Mouse (Mus musculus) CH12.LX (cell line): ENCODE measurements around the gene Rimkla. TPM values are rescaled to one million over a fixed set of nuclear protein-coding genes. Genes with fewer than 3 reads are reported as not detected.

Experiments
- DNase-seq: peaks from one replicate; pipeline ENCODE4 v3.0.0-alpha.2; 2013; ENCODE audit errors: extremely low read depth
- H3K27ac ChIP-seq: 2 replicates; pipeline ENCODE4 v1.5.1; 2012; ENCODE audit warnings: low read depth, mild to moderate bottlenecking, control low read depth, moderate library complexity; ENCODE audit not compliant: insufficient read depth
- H3K27me3 ChIP-seq: replicated peaks from 2 replicates; pipeline ENCODE3; 2012; ENCODE audit warnings: inconsistent platforms
- H3K36me3 ChIP-seq, 2 experiments: replicated peaks in 1 of 2; 2 replicates each; pipeline versions ENCODE3 to v1.6.1; 2012; ENCODE audit warnings: inconsistent platforms in 1 of 2, low read length in 1 of 2, mild to moderate bottlenecking in 1 of 2, mixed read lengths in 1 of 2, moderate library complexity in 1 of 2; ENCODE audit not compliant: control insufficient read depth in 1 of 2, insufficient read depth in 1 of 2
- H3K4me1 ChIP-seq, 2 experiments: 2 replicates each; pipeline ENCODE4 v1.6.1; 2012; ENCODE audit warnings: inconsistent platforms in 1 of 2, moderate library complexity in 1 of 2; ENCODE audit not compliant: insufficient read depth in 2 of 2, control insufficient read depth in 1 of 2
- H3K4me2 ChIP-seq: 2 replicates; pipeline ENCODE4 v1.6.1; 2012; ENCODE audit warnings: low read depth, mild to moderate bottlenecking, control low read depth; ENCODE audit not compliant: poor library complexity, insufficient read depth, severe bottlenecking
- H3K4me3 ChIP-seq, 3 experiments: fragments of 150-350 bp in 1 of 3; sonication (generic) in 1 of 3; replicated peaks in 1 of 3; 2 replicates each; pipeline versions ENCODE3 to v1.5.1; 2011 to 2012; ENCODE audit warnings: low read depth in 2 of 3, low read length in 2 of 3, mild to moderate bottlenecking in 2 of 3, moderate library complexity in 2 of 3, control low read depth in 1 of 3, improper control_type of control experiment in 1 of 3, inconsistent platforms in 1 of 3, mixed read lengths in 1 of 3; ENCODE audit not compliant: poor library complexity in 1 of 3
- H3K79me2 ChIP-seq: replicated peaks from 2 replicates; pipeline ENCODE4 v1.6.1; 2012; ENCODE audit warnings: mild to moderate bottlenecking, moderate library complexity; ENCODE audit not compliant: control insufficient read depth, poor library complexity, insufficient read depth, severe bottlenecking; ENCODE audit errors: extremely low read depth
- H3K9ac ChIP-seq: 2 replicates; pipeline ENCODE4 v1.6.1; 2012; ENCODE audit warnings: low read depth, mild to moderate bottlenecking, control low read depth, moderate library complexity; ENCODE audit not compliant: insufficient read depth
- H3K9me3 ChIP-seq: replicated peaks from 2 replicates; pipeline ENCODE3; 2012; ENCODE audit warnings: low read length, inconsistent platforms, mixed read lengths
- BHLHE40 ChIP-seq: IDR thresholded peaks from 2 replicates; pipeline ENCODE4 v1.6.1; 2011; ENCODE audit warnings: mild to moderate bottlenecking, low read depth, low read length, improper control_type of control experiment
- CHD1 ChIP-seq: IDR thresholded peaks from 2 replicates; pipeline ENCODE4 v1.6.1; 2012; ENCODE audit warnings: low read depth, low read length, improper control_type of control experiment, inconsistent platforms
- ELF1 ChIP-seq: IDR thresholded peaks from 2 replicates; pipeline ENCODE4 v1.6.1; 2014; ENCODE audit warnings: low read depth, mild to moderate bottlenecking, inconsistent platforms, low read length, improper control_type of control experiment
- HCFC1 ChIP-seq: IDR thresholded peaks from 2 replicates; pipeline ENCODE4 v1.6.1; 2012; ENCODE audit warnings: low read depth, mild to moderate bottlenecking, inconsistent platforms, low read length, improper control_type of control experiment
- IRF4 ChIP-seq: IDR thresholded peaks from 2 replicates; pipeline ENCODE4 v1.6.1; 2014; ENCODE audit warnings: low read depth, mild to moderate bottlenecking, inconsistent platforms, low read length, improper control_type of control experiment
- JUND ChIP-seq: conservative IDR thresholded peaks from 2 replicates; pipeline ENCODE4 v1.6.1; 2011; ENCODE audit warnings: low read depth, low read length, improper control_type of control experiment
- MAX ChIP-seq: IDR thresholded peaks from 2 replicates; pipeline ENCODE4 v1.6.1; 2011; ENCODE audit warnings: low read length, improper control_type of control experiment
- MAZ ChIP-seq: IDR thresholded peaks from 2 replicates; pipeline ENCODE4 v1.6.1; 2012; ENCODE audit warnings: low read depth, mild to moderate bottlenecking, inconsistent platforms, low read length, improper control_type of control experiment, moderate library complexity
- MEF2A ChIP-seq: IDR thresholded peaks from 2 replicates; pipeline ENCODE4 v1.6.1; 2014; ENCODE audit warnings: low read depth, mild to moderate bottlenecking, inconsistent platforms, low read length, improper control_type of control experiment, borderline replicate concordance
- NELFE ChIP-seq: IDR thresholded peaks from 2 replicates; pipeline ENCODE4 v1.6.1; 2011; ENCODE audit warnings: low read depth, low read length, improper control_type of control experiment
- NRF1 ChIP-seq: IDR thresholded peaks from 2 replicates; pipeline ENCODE4 v1.6.1; 2014; ENCODE audit warnings: low read depth, mild to moderate bottlenecking, inconsistent platforms, low read length, improper control_type of control experiment, moderate library complexity
- PAX5 ChIP-seq: IDR thresholded peaks from 2 replicates; pipeline ENCODE4 v1.6.1; 2012; ENCODE audit warnings: low read length, inconsistent platforms, mixed read lengths
- POLR2AphosphoS2 ChIP-seq: IDR thresholded peaks from 2 replicates; pipeline ENCODE4 v1.6.1; 2011; ENCODE audit warnings: low read depth, low read length, improper control_type of control experiment
- RAD21 ChIP-seq: IDR thresholded peaks from 2 replicates; pipeline ENCODE4 v1.6.1; 2011; ENCODE audit warnings: low read depth, mild to moderate bottlenecking, low read length, improper control_type of control experiment, moderate library complexity
- RCOR1 ChIP-seq: conservative IDR thresholded peaks from 2 replicates; pipeline ENCODE4 v1.6.1; 2012; ENCODE audit warnings: low read depth, mild to moderate bottlenecking, inconsistent platforms, low read length, improper control_type of control experiment
- TBP ChIP-seq: conservative IDR thresholded peaks from 2 replicates; pipeline ENCODE4 v1.6.1; 2011; ENCODE audit warnings: low read depth, low read length, improper control_type of control experiment
- TCF12 ChIP-seq: IDR thresholded peaks from 2 replicates; pipeline ENCODE4 v1.6.1; 2014; ENCODE audit warnings: low read depth, mild to moderate bottlenecking, inconsistent platforms, low read length, improper control_type of control experiment
- USF1 ChIP-seq: IDR thresholded peaks from 2 replicates; pipeline ENCODE4 v1.6.1; 2014; ENCODE audit warnings: low read depth, mild to moderate bottlenecking, inconsistent platforms, low read length, improper control_type of control experiment
- USF2 ChIP-seq: conservative IDR thresholded peaks from 2 replicates; pipeline ENCODE4 v1.6.1; 2011; ENCODE audit warnings: low read depth, low read length, improper control_type of control experiment
- ZC3H11A ChIP-seq: IDR thresholded peaks from 2 replicates; pipeline ENCODE4 v1.6.1; 2012; ENCODE audit warnings: low read depth, mild to moderate bottlenecking, inconsistent platforms, low read length, improper control_type of control experiment
- ZKSCAN1 ChIP-seq: IDR thresholded peaks from 2 replicates; pipeline ENCODE4 v1.6.1; 2012; ENCODE audit warnings: low read depth, inconsistent platforms, low read length, improper control_type of control experiment, borderline replicate concordance
- ZNF384 ChIP-seq: IDR thresholded peaks from 2 replicates; pipeline ENCODE4 v1.6.1; 2012; ENCODE audit warnings: low read depth, low read length, improper control_type of control experiment, inconsistent platforms
- dilution Hi-C: fragments of 300-500 bp; cut with MboI; formaldehyde crosslinking; loops from 2 replicates; pipeline ENCODE4 v1.14.3; 2020; ENCODE audit warnings: low sequenced_read_pairs; ENCODE audit not compliant: extremely low pct_unique_long_range_greater_than_20kb, extremely low pct_ligation_motif_present
- in situ Hi-C: fragments of 300-500 bp; cut with MboI; formaldehyde crosslinking; loops from 3 replicates; pipeline ENCODE4 v1.14.3; 2019; ENCODE audit warnings: low sequenced_read_pairs, low pct_ligation_motif_present, low pct_unique_long_range_greater_than_20kb, mixed read lengths
- polyA plus RNA-seq: library from polyadenylated mRNA; unstranded; fragments of >175 nt; gene quantifications from 2 replicates; pipeline ENCODE4 v1.2.1, GENCODE M21; 2012; ENCODE audit warnings: low read depth; ENCODE audit not compliant: insufficient read length
- total RNA-seq, 2 experiments: library from RNA; depleted of rRNA; stranded (reverse); fragments of 300-350 nt in 1 of 2; fragments of >200 nt in 1 of 2; gene quantifications; 2 replicates each; pipeline ENCODE4 v1.2.3; 2012 to 2014

Gene Rimkla
- total and polyA plus RNA-seq, 3 experiments, result 0.48 to 0.84 (median 0.59) TPM

DNA sequence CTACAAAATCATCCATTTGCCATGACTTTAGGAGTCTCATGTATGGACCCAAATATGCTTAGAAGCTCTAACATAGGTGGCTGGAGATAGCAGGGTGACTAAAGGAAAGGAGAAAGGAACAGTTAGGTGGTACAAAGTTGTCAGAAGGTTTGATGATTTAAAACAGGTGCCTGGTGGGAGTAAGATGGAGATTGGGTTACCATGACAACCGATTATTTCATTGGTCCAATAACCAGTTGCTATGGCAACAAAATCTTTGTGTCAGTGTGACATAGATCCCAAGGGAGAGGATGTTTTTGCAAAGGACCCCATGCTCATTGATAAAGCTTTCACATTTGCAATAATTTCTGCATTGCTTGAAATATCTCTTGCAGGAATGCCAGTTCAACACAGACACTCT, 31.6 kb upstream of the Rimkla start:
- no peak overlapping the region for H3K4me2 ChIP-seq
- dilution Hi-C loops, result no loop called here
- in situ Hi-C loops, result no loop called here
- TF ChIP-seq MAZ, result no peak
- TF ChIP-seq ELF1, result no peak
- TF ChIP-seq ZC3H11A, result no peak
- no peak for TF ChIP-seq RCOR1
- TF ChIP-seq RAD21, result no peak
- no peak for TF ChIP-seq MEF2A
- TF ChIP-seq TBP, result no peak
- no peak for TF ChIP-seq USF1
- no peak for TF ChIP-seq CHD1
- TF ChIP-seq BHLHE40, result no peak
- no peaks in the 10 kb centered on the region for H3K9me3 ChIP-seq
- DNase-seq, result no peak
- H3K27ac ChIP-seq, result no peak overlapping the region
- H3K27me3 ChIP-seq, result no peaks in the 10 kb centered on the region
- no peak overlapping the region for H3K9ac ChIP-seq
- H3K36me3 ChIP-seq, result no peaks in the 10 kb centered on the region
- no peak overlapping the region for H3K4me3 ChIP-seq
- H3K79me2 ChIP-seq, result no peaks in the 10 kb centered on the region
- 0 out of 4 replicates have a peak, but pooled peaks cover 0 to 2% of the 10 kb centered on the region in 2 experiments for H3K4me1 ChIP-seq

DNA sequence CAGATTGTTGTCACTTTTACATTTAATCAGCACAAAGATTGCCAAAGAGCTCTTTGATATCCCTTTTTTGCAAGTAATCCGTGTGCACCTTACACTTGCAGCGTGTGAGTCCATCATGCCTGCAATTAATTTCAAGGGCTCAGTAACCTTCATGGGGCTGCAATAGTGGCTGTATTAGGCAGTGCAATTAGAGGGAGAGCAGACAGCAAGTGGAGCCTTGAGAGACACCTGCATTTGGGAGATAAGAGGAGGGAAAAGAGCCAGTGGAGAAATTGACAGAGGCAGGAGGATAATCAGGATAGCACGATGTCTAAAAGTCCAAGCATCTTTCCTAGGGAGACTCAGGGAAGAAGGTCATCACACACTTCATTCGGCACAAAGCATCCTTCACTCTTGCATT, 31.1 kb upstream of the Rimkla start:
- dilution Hi-C loops, result no loop called here
- no peak overlapping the region for H3K27ac ChIP-seq

More for the DNA sequence above, 31.1 kb upstream of the Rimkla start:
- no peak overlapping the region for H3K9ac ChIP-seq
- no peaks in the 10 kb centered on the region for H3K79me2 ChIP-seq
- H3K4me1 ChIP-seq, result 0 out of 4 replicates have a peak, but pooled peaks cover 0 to 2% of the 10 kb centered on the region in 2 experiments
- no peaks in the 10 kb centered on the region for H3K9me3 ChIP-seq
- DNase-seq, result no peak
- no peaks in the 10 kb centered on the region for H3K27me3 ChIP-seq
- no peaks in the 10 kb centered on the region for H3K36me3 ChIP-seq
- H3K4me3 ChIP-seq, result no peak overlapping the region
- H3K4me2 ChIP-seq, result no peak overlapping the region
- no peak for TF ChIP-seq TCF12
- TF ChIP-seq PAX5, result no peak
- TF ChIP-seq USF2, result no peak
- no peak for TF ChIP-seq JUND
- no peak for TF ChIP-seq NELFE
- TF ChIP-seq RAD21, result no peak
- no peak for TF ChIP-seq MAX
- no peak for TF ChIP-seq NRF1
- TF ChIP-seq IRF4, result no peak
- no peak for TF ChIP-seq POLR2AphosphoS2
- no peak for TF ChIP-seq TBP
- TF ChIP-seq BHLHE40, result no peak
- TF ChIP-seq ZNF384, result no peak
- TF ChIP-seq ZKSCAN1, result no peak
- no peak for TF ChIP-seq HCFC1
- in situ Hi-C loops, result no loop called here
